Mouse (Mus musculus) CH12.LX (cell line): Measurements from ENCODE around the gene Ppp6r3. TPM values are rescaled to one million over a fixed set of nuclear protein-coding genes. Genes with fewer than 3 reads are reported as not detected.

Source experiments
- DNase-seq: peaks from one replicate; pipeline ENCODE4 v3.0.0-alpha.2; 2013; ENCODE audit errors: extremely low read depth
- H3K27ac ChIP-seq: 2 replicates; pipeline ENCODE4 v1.5.1; 2012; ENCODE audit warnings: low read depth, mild to moderate bottlenecking, control low read depth, moderate library complexity; ENCODE audit not compliant: insufficient read depth
- H3K27me3 ChIP-seq: replicated peaks from 2 replicates; pipeline ENCODE3; 2012; ENCODE audit warnings: inconsistent platforms
- H3K36me3 ChIP-seq, 2 experiments: replicated peaks in 1 of 2; 2 replicates each; pipeline versions ENCODE3 to v1.6.1; 2012; ENCODE audit warnings: inconsistent platforms in 1 of 2, low read length in 1 of 2, mild to moderate bottlenecking in 1 of 2, mixed read lengths in 1 of 2, moderate library complexity in 1 of 2; ENCODE audit not compliant: control insufficient read depth in 1 of 2, insufficient read depth in 1 of 2
- H3K4me1 ChIP-seq, 2 experiments: 2 replicates each; pipeline ENCODE4 v1.6.1; 2012; ENCODE audit warnings: inconsistent platforms in 1 of 2, moderate library complexity in 1 of 2; ENCODE audit not compliant: insufficient read depth in 2 of 2, control insufficient read depth in 1 of 2
- H3K4me2 ChIP-seq: 2 replicates; pipeline ENCODE4 v1.6.1; 2012; ENCODE audit warnings: low read depth, mild to moderate bottlenecking, control low read depth; ENCODE audit not compliant: poor library complexity, insufficient read depth, severe bottlenecking
- H3K4me3 ChIP-seq, 3 experiments: fragments of 150-350 bp in 1 of 3; sonication (generic) in 1 of 3; replicated peaks in 1 of 3; 2 replicates each; pipeline versions ENCODE3 to v1.5.1; 2011 to 2012; ENCODE audit warnings: low read depth in 2 of 3, low read length in 2 of 3, mild to moderate bottlenecking in 2 of 3, moderate library complexity in 2 of 3, control low read depth in 1 of 3, improper control_type of control experiment in 1 of 3, inconsistent platforms in 1 of 3, mixed read lengths in 1 of 3; ENCODE audit not compliant: poor library complexity in 1 of 3
- H3K79me2 ChIP-seq: replicated peaks from 2 replicates; pipeline ENCODE4 v1.6.1; 2012; ENCODE audit warnings: mild to moderate bottlenecking, moderate library complexity; ENCODE audit not compliant: control insufficient read depth, poor library complexity, insufficient read depth, severe bottlenecking; ENCODE audit errors: extremely low read depth
- H3K9ac ChIP-seq: 2 replicates; pipeline ENCODE4 v1.6.1; 2012; ENCODE audit warnings: low read depth, mild to moderate bottlenecking, control low read depth, moderate library complexity; ENCODE audit not compliant: insufficient read depth
- H3K9me3 ChIP-seq: replicated peaks from 2 replicates; pipeline ENCODE3; 2012; ENCODE audit warnings: low read length, inconsistent platforms, mixed read lengths
- CHD1 ChIP-seq: IDR thresholded peaks from 2 replicates; pipeline ENCODE4 v1.6.1; 2012; ENCODE audit warnings: low read depth, low read length, improper control_type of control experiment, inconsistent platforms
- CTCF ChIP-seq, 2 experiments: IDR thresholded peaks in 1 of 2; conservative IDR thresholded peaks in 1 of 2; 2 replicates each; pipeline ENCODE4 v1.5.1; 2011 to 2012; ENCODE audit warnings: low read depth in 2 of 2, low read length in 2 of 2, improper control_type of control experiment in 1 of 2, inconsistent platforms in 1 of 2, mild to moderate bottlenecking in 1 of 2, moderate library complexity in 1 of 2
- E2F4 ChIP-seq: IDR thresholded peaks from 2 replicates; pipeline ENCODE4 v1.6.1; 2011; ENCODE audit warnings: low read depth, low read length, improper control_type of control experiment; ENCODE audit not compliant: insufficient replicate concordance
- EP300 ChIP-seq: IDR thresholded peaks from 2 replicates; pipeline ENCODE4 v1.6.1; 2011; ENCODE audit warnings: low read length, improper control_type of control experiment
- GABPA ChIP-seq: IDR thresholded peaks from 2 replicates; pipeline ENCODE4 v1.6.1; 2012; ENCODE audit warnings: low read depth, low read length, improper control_type of control experiment, inconsistent platforms; ENCODE audit not compliant: insufficient replicate concordance
- HCFC1 ChIP-seq: IDR thresholded peaks from 2 replicates; pipeline ENCODE4 v1.6.1; 2012; ENCODE audit warnings: low read depth, mild to moderate bottlenecking, inconsistent platforms, low read length, improper control_type of control experiment
- IRF4 ChIP-seq: IDR thresholded peaks from 2 replicates; pipeline ENCODE4 v1.6.1; 2014; ENCODE audit warnings: low read depth, mild to moderate bottlenecking, inconsistent platforms, low read length, improper control_type of control experiment
- KAT2A ChIP-seq: IDR thresholded peaks from 2 replicates; pipeline ENCODE4 v1.6.1; 2012; ENCODE audit warnings: low read length, improper control_type of control experiment, inconsistent platforms; ENCODE audit not compliant: insufficient replicate concordance
- MAFK ChIP-seq: IDR thresholded peaks from 2 replicates; pipeline ENCODE4 v1.6.1; 2011; ENCODE audit warnings: low read length, improper control_type of control experiment; ENCODE audit not compliant: insufficient replicate concordance
- MAZ ChIP-seq: IDR thresholded peaks from 2 replicates; pipeline ENCODE4 v1.6.1; 2012; ENCODE audit warnings: low read depth, mild to moderate bottlenecking, inconsistent platforms, low read length, improper control_type of control experiment, moderate library complexity
- MYC ChIP-seq: IDR thresholded peaks from 2 replicates; pipeline ENCODE4 v1.6.1; 2011; ENCODE audit warnings: low read depth, mild to moderate bottlenecking, improper control_type of control experiment, low read length
- NELFE ChIP-seq: IDR thresholded peaks from 2 replicates; pipeline ENCODE4 v1.6.1; 2011; ENCODE audit warnings: low read depth, low read length, improper control_type of control experiment
- POLR2AphosphoS2 ChIP-seq: IDR thresholded peaks from 2 replicates; pipeline ENCODE4 v1.6.1; 2011; ENCODE audit warnings: low read depth, low read length, improper control_type of control experiment
- RAD21 ChIP-seq: IDR thresholded peaks from 2 replicates; pipeline ENCODE4 v1.6.1; 2011; ENCODE audit warnings: low read depth, mild to moderate bottlenecking, low read length, improper control_type of control experiment, moderate library complexity
- TBP ChIP-seq: conservative IDR thresholded peaks from 2 replicates; pipeline ENCODE4 v1.6.1; 2011; ENCODE audit warnings: low read depth, low read length, improper control_type of control experiment
- USF1 ChIP-seq: IDR thresholded peaks from 2 replicates; pipeline ENCODE4 v1.6.1; 2014; ENCODE audit warnings: low read depth, mild to moderate bottlenecking, inconsistent platforms, low read length, improper control_type of control experiment
- ZC3H11A ChIP-seq: IDR thresholded peaks from 2 replicates; pipeline ENCODE4 v1.6.1; 2012; ENCODE audit warnings: low read depth, mild to moderate bottlenecking, inconsistent platforms, low read length, improper control_type of control experiment
- ZNF384 ChIP-seq: IDR thresholded peaks from 2 replicates; pipeline ENCODE4 v1.6.1; 2012; ENCODE audit warnings: low read depth, low read length, improper control_type of control experiment, inconsistent platforms
- dilution Hi-C: fragments of 300-500 bp; cut with MboI; formaldehyde crosslinking; loops from 2 replicates; pipeline ENCODE4 v1.14.3; 2020; ENCODE audit warnings: low sequenced_read_pairs; ENCODE audit not compliant: extremely low pct_unique_long_range_greater_than_20kb, extremely low pct_ligation_motif_present
- in situ Hi-C: fragments of 300-500 bp; cut with MboI; formaldehyde crosslinking; loops from 3 replicates; pipeline ENCODE4 v1.14.3; 2019; ENCODE audit warnings: low sequenced_read_pairs, low pct_ligation_motif_present, low pct_unique_long_range_greater_than_20kb, mixed read lengths
- polyA plus RNA-seq: library from polyadenylated mRNA; unstranded; fragments of >175 nt; gene quantifications from 2 replicates; pipeline ENCODE4 v1.2.1, GENCODE M21; 2012; ENCODE audit warnings: low read depth; ENCODE audit not compliant: insufficient read length
- total RNA-seq, 2 experiments: library from RNA; depleted of rRNA; stranded (reverse); fragments of 300-350 nt in 1 of 2; fragments of >200 nt in 1 of 2; gene quantifications; 2 replicates each; pipeline ENCODE4 v1.2.3; 2012 to 2014

Gene Ppp6r3
- total and polyA plus RNA-seq, 3 experiments, result 68.5 to 94.6 (median 72.3) TPM

GRCm38 (mm10) chr19:3548311-3548710 is 27.2 kb downstream of the Ppp6r3 start:
- Histone ChIP-seq H3K9me3 (peaks cover 6% of the 10 kb centered on the region), H3K27ac (no peak overlapping the region), H3K4me3 (no peak overlapping the region), H3K4me1 (peaks cover 10 to 68% of the 10 kb centered on the region in 2 experiments; a peak in 3 of 4 replicates), H3K4me2 (no peak overlapping the region), H3K9ac (no peak overlapping the region), H3K27me3 (no peaks in the 10 kb centered on the region), H3K79me2 (peaks cover 87% of the 10 kb centered on the region), H3K36me3 (peaks cover 5 to 40% of the 10 kb centered on the region in 2 experiments)
- TF ChIP-seq MAFK (no peak), ZNF384 (no peak), HCFC1 (no peak), RAD21 (no peak)
- DNase-seq, result no peak
- dilution Hi-C loops, result no loop called here
- in situ Hi-C loops, result no loop called here

GRCm38 (mm10) chr19:3544995-3545394 is 30.6 kb downstream of the Ppp6r3 start:
- dilution Hi-C loops, result no loop called here
- H3K9ac ChIP-seq, result no peak overlapping the region
- H3K9me3 ChIP-seq, result peaks cover 6% of the 10 kb centered on the region
- H3K4me1 ChIP-seq, result peaks cover 8 to 42% of the 10 kb centered on the region in 2 experiments; a peak in 3 of 4 replicates
- no peak for DNase-seq
- TF ChIP-seq MAFK (no peak), TBP (no peak), EP300 (no peak), KAT2A (no peak), USF1 (no peak), GABPA (no peak), IRF4 (no peak), HCFC1 (no peak), CHD1 (no peak), NELFE (no peak), CTCF (conservative IDR thresholded peaks at IDR 0.05 in 1 of 2, IDR thresholded peaks at IDR 0.05 in 1 of 2; ENCODE audit: low read depth in 2 of 2, low read length in 2 of 2) (no peak), E2F4 (no peak), ZC3H11A (no peak), MAZ (no peak), MYC (no peak), POLR2AphosphoS2 (no peak), RAD21 (no peak)
- in situ Hi-C loops, result no loop called here
- H3K27ac ChIP-seq, result no peak overlapping the region
- H3K27me3 ChIP-seq, result no peaks in the 10 kb centered on the region
- peaks cover 11 to 59% of the 10 kb centered on the region in 2 experiments for H3K36me3 ChIP-seq
- no peak overlapping the region for H3K4me3 ChIP-seq
- H3K79me2 ChIP-seq, result peaks cover 81% of the 10 kb centered on the region
- H3K4me2 ChIP-seq, result no peak overlapping the region
